ENCODE assay signal across 19 mouse cellular contexts in the genomic region with DNA sequence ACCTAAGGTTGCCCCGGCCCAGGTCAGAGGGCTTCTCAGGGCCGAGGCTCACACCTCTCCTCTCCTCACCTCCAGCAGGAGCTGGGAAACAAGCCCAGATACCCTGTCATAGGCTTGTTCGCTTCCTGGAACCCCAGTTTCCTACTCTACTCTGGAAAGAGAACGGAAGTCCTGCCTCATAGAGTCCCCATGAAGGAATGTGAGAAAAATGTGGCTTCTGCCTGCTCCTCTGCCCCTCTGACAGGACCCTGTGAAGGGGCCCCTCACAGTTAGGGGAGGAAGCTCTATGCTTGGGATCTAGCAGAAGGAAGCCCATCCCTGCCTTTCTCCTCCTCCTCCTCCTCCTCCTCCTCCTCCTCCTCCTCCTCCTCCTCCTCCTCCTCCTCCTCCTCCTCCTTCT. TPM values are rescaled to one million over a fixed set of nuclear protein-coding genes. Genes with fewer than 3 reads are reported as not detected.
DNase-seq lines count a peak whose midpoint lies in the region; ATAC-seq lines count a peak whose summit lies in the region.
"Had no signal": no experiment of that assay in that cellular context is flagged by ENCODE, and none has a peak within 500 bp of the region (broad histone marks: within the 10 kb centered on the region; RNA-seq: fewer than 3 reads in every experiment).

No protein-coding gene starts in this region.

- H3K36me3 ChIP-seq in hindbrain, embryonic 10.5 days, result no peaks in the 10 kb centered on the region
- H3K36me3 ChIP-seq in hindbrain, embryonic 12.5 days, result no peaks in the 10 kb centered on the region
- H3K36me3 ChIP-seq in kidney, embryonic 16.5 days (ENCODE audit: insufficient read depth, low read length), result no peaks in the 10 kb centered on the region
- no peaks in the 10 kb centered on the region for H3K36me3 ChIP-seq in lung, embryonic 16.5 days (ENCODE audit: control insufficient read depth, insufficient read depth, low read length)
- H3K36me3 ChIP-seq: heart, embryonic 13.5 days; hindbrain, embryonic 15.5 days had no signal

- no peak overlapping the region for H3K4me3 ChIP-seq in hindbrain, embryonic 10.5 days
- no peak overlapping the region for H3K4me3 ChIP-seq in hindbrain, embryonic 12.5 days
- H3K4me3 ChIP-seq in kidney, embryonic 16.5 days (ENCODE audit: low read length), result no peak overlapping the region
- no peak overlapping the region for H3K4me3 ChIP-seq in lung, embryonic 16.5 days (ENCODE audit: low read length)
- H3K4me3 ChIP-seq: forebrain, embryonic 13.5 days; heart, adult 2 months; heart, embryonic 13.5 days; hindbrain, embryonic 15.5 days had no signal

- H3K4me1 ChIP-seq in hindbrain, embryonic 10.5 days (replicated peaks), result peaks cover 33% of the 10 kb centered on the region
- peaks cover 16% of the 10 kb centered on the region for H3K4me1 ChIP-seq in hindbrain, embryonic 12.5 days
- peaks cover 3% of the 10 kb centered on the region; the same call in 1 of the 2 replicates for H3K4me1 ChIP-seq in kidney, embryonic 16.5 days (ENCODE audit: insufficient read depth, low read length)
- H3K4me1 ChIP-seq in lung, embryonic 16.5 days (replicated peaks; ENCODE audit: control insufficient read depth, insufficient read depth, low read length), result peaks cover 19% of the 10 kb centered on the region; the same call in 1 of the 2 replicates
- H3K4me1 ChIP-seq: forebrain, embryonic 13.5 days; hindbrain, embryonic 15.5 days had no signal

- no peak overlapping the region for H3K9ac ChIP-seq in hindbrain, embryonic 12.5 days
- no peak overlapping the region for H3K9ac ChIP-seq in kidney, embryonic 16.5 days (replicated peaks; ENCODE audit: low read length)
- H3K9ac ChIP-seq in lung, embryonic 16.5 days (ENCODE audit: low read length), result no peak overlapping the region
- H3K9ac ChIP-seq: forebrain, embryonic 13.5 days; forebrain, postnatal 0 days; heart, embryonic 13.5 days; hindbrain, embryonic 15.5 days had no signal

- no peak for ATAC-seq in hindbrain, embryonic 12.5 days (ENCODE audit: low FRiP score)
- peak; percentile 50; the same call in 1 of the 2 replicates for ATAC-seq in kidney, embryonic 16.5 days (ENCODE audit: low FRiP score, low TSS enrichment)
- peak; percentile 45; the same call in 1 of the 2 replicates for ATAC-seq in lung, embryonic 16.5 days (ENCODE audit: low read depth)
- ATAC-seq: activated CD4-positive, CD25-positive, alpha-beta regulatory T cell, adult 4 months; forebrain, embryonic 13.5 days; forebrain, postnatal 0 days; Patski had no signal

- H3K27me3 ChIP-seq in hindbrain, embryonic 10.5 days (ENCODE audit: insufficient read depth, poor library complexity, severe bottlenecking), result no peaks in the 10 kb centered on the region
- 0 out of 2 replicates have a peak, but pooled peaks cover 2% of the 10 kb centered on the region for H3K27me3 ChIP-seq in hindbrain, embryonic 12.5 days
- H3K27me3 ChIP-seq in kidney, embryonic 16.5 days (ENCODE audit: insufficient read depth, low read length), result no peaks in the 10 kb centered on the region
- H3K27me3 ChIP-seq in lung, embryonic 16.5 days (ENCODE audit: control insufficient read depth, insufficient read depth, low read depth, low read length), result no peaks in the 10 kb centered on the region
- H3K27me3 ChIP-seq: forebrain, embryonic 13.5 days; heart, embryonic 13.5 days; hindbrain, embryonic 15.5 days had no signal

- no peak overlapping the region for H3K4me2 ChIP-seq in hindbrain, embryonic 12.5 days (replicated peaks)
- no peak overlapping the region for H3K4me2 ChIP-seq in kidney, embryonic 16.5 days (replicated peaks; ENCODE audit: low read depth, low read length)
- no peak overlapping the region for H3K4me2 ChIP-seq in lung, embryonic 16.5 days (ENCODE audit: low read depth, low read length)
- H3K4me2 ChIP-seq: forebrain, embryonic 13.5 days; heart, embryonic 13.5 days; hindbrain, embryonic 15.5 days had no signal

- peak overlapping the region; percentile 8; the same call in 1 of the 2 replicates for H3K27ac ChIP-seq in hindbrain, embryonic 10.5 days
- H3K27ac ChIP-seq in hindbrain, embryonic 12.5 days, result no peak overlapping the region
- H3K27ac ChIP-seq in kidney, embryonic 16.5 days (ENCODE audit: low read length), result no peak overlapping the region; the same call in 1 of the 2 replicates
- peak overlapping the region; percentile 31; the same call in 1 of the 2 replicates for H3K27ac ChIP-seq in lung, embryonic 16.5 days (ENCODE audit: low read length)
- H3K27ac ChIP-seq: forebrain, embryonic 13.5 days; heart, adult 2 months; heart, embryonic 13.5 days; hindbrain, embryonic 15.5 days had no signal

- DNase-seq in hindbrain, embryonic 10.5 days (ENCODE audit: low spot score), result no peak
- DNase-seq in kidney, postnatal 36 days, result no peak
- no peak for DNase-seq in lung, postnatal 36 days
- DNase-seq in cerebellum, adult 18-20 months, result no peak
- DNase-seq: adrenal gland, postnatal 14 days; cerebellum, adult 11-12 months; cerebellum, adult 9-11 months; cerebellum, postnatal 36 days; forebrain, postnatal 0 days; gastrocnemius, postnatal 14 days; heart, adult 2 months had no signal

- 64% methylated on average over 4 of the region's 4 CpGs for WGBS in hindbrain, embryonic 10.5 days
- WGBS in hindbrain, embryonic 12.5 days, result 60% methylated on average over 4 of the region's 4 CpGs
- 28% methylated on average over 4 of the region's 4 CpGs for WGBS in kidney, embryonic 16.5 days
- WGBS in lung, embryonic 16.5 days, result 17% methylated on average over 4 of the region's 4 CpGs

- no peaks in the 10 kb centered on the region for H3K9me3 ChIP-seq in hindbrain, embryonic 10.5 days
- H3K9me3 ChIP-seq in hindbrain, embryonic 12.5 days (replicated peaks), result no peaks in the 10 kb centered on the region
- H3K9me3 ChIP-seq in kidney, embryonic 16.5 days (ENCODE audit: low read length), result no peaks in the 10 kb centered on the region
- H3K9me3 ChIP-seq in lung, embryonic 16.5 days (ENCODE audit: control insufficient read depth, low read length), result no peaks in the 10 kb centered on the region
- H3K9me3 ChIP-seq: forebrain, embryonic 13.5 days; heart, embryonic 13.5 days; hindbrain, embryonic 15.5 days had no signal

RNA-seq across cellular contexts. Expression of a gene that starts 9.3 kb away (rescaled TPM):
- polyA plus RNA-seq in hindbrain, embryonic 10.5 days (2016; fragmentation: Nextera tagmentation; extraction: Ambion mirVana), result 35.7 and 40.3 TPM in 2 replicates
- 34.5 and 39.3 TPM in 2 replicates for polyA plus RNA-seq in hindbrain, embryonic 12.5 days (2016; fragmentation: Nextera tagmentation; extraction: Ambion mirVana)
- 39.5 and 40.2 TPM in 2 replicates for polyA plus RNA-seq in kidney, embryonic 16.5 days (2015; fragmentation: Nextera tagmentation; extraction: Ambion mirVana)
- polyA plus RNA-seq in lung, embryonic 16.5 days (2015; fragmentation: Nextera tagmentation; extraction: Ambion mirVana), result 49.4 and 49.9 TPM in 2 replicates
- polyA plus RNA-seq: activated CD4-positive, CD25-positive, alpha-beta regulatory T cell, adult 4 months had no signal

RNA-seq across cellular contexts. Expression of a gene that starts 25.2 kb away (rescaled TPM):
- polyA plus RNA-seq in hindbrain, embryonic 10.5 days (2016; fragmentation: Nextera tagmentation; extraction: Ambion mirVana), result 0.12 and 0.24 TPM in 2 replicates
- polyA plus RNA-seq in hindbrain, embryonic 12.5 days (2016; fragmentation: Nextera tagmentation; extraction: Ambion mirVana), result 0.10 TPM in 1 of 2 replicates, not detected in the other
- polyA plus RNA-seq in kidney, embryonic 16.5 days (2015; fragmentation: Nextera tagmentation; extraction: Ambion mirVana), result 0.40 and 0.67 TPM in 2 replicates
- 0.16 and 0.20 TPM in 2 replicates for polyA plus RNA-seq in lung, embryonic 16.5 days (2015; fragmentation: Nextera tagmentation; extraction: Ambion mirVana)
- polyA plus RNA-seq: activated CD4-positive, CD25-positive, alpha-beta regulatory T cell, adult 4 months; heart, embryonic 13.5 days; Patski had no signal

RNA-seq across cellular contexts. Expression of a gene that starts 59.9 kb away (rescaled TPM):
- 76.8 and 86.0 TPM in 2 replicates for polyA plus RNA-seq in hindbrain, embryonic 10.5 days (2016; fragmentation: Nextera tagmentation; extraction: Ambion mirVana)
- polyA plus RNA-seq in hindbrain, embryonic 12.5 days (2016; fragmentation: Nextera tagmentation; extraction: Ambion mirVana), result 63.2 and 71.0 TPM in 2 replicates
- polyA plus RNA-seq in kidney, embryonic 16.5 days (2015; fragmentation: Nextera tagmentation; extraction: Ambion mirVana), result 57.4 and 71.4 TPM in 2 replicates
- 58.4 and 58.5 TPM in 2 replicates for polyA plus RNA-seq in lung, embryonic 16.5 days (2015; fragmentation: Nextera tagmentation; extraction: Ambion mirVana)

Comparison
In these comparisons a context has a peak if more than half of its experiments do, and no peak if none do; other contexts are left out.
1. H3K27ac ChIP-seq: peak in hindbrain, embryonic 10.5 days (single experiment) and lung, embryonic 16.5 days (single experiment); none in hindbrain, embryonic 12.5 days (single experiment) and kidney, embryonic 16.5 days (single experiment).